Mouse (Mus musculus) liver, embryonic 11.5 days (tissue): ENCODE measurements at regions not wholly inside any gene's neighbourhood (a gene's known extent, or its start where the extent isn't known, plus 50 kb on each side); places are given as distances from the start of the nearest gene placed in this dataset.
"Not testable (repeated sequence)": the region's sequence is repeated elsewhere in the genome, so short reads cannot be mapped to it uniquely, and the experiment has no call there.

Source experiments
- ATAC-seq: fragments of 200-750 bp; cut with Nextera tagmentation; replicated peaks from 2 replicates; pipeline ENCODE4 v1.8.0; 2017; ENCODE audit warnings: moderate number of reproducible peaks, mild to moderate bottlenecking, moderate TSS enrichment, moderate library complexity; ENCODE audit not compliant: low FRiP score
- DNase-seq: peaks from one replicate; pipeline ENCODE4 v3.0.0-alpha.2; 2017; ENCODE audit warnings: low spot score
- H3K27ac ChIP-seq: fragments of 300-500 bp; sonication (generic); 2 replicates; pipeline ENCODE4 v1.5.1; 2014; ENCODE audit warnings: mild to moderate bottlenecking, low read depth, low read length, control low read depth
- H3K27me3 ChIP-seq: fragments of 300-500 bp; sonication (generic); replicated peaks from 2 replicates; pipeline ENCODE4 v1.6.1; 2014; ENCODE audit warnings: low read length, mixed read lengths; ENCODE audit not compliant: control insufficient read depth, insufficient read depth
- H3K36me3 ChIP-seq: fragments of 300-500 bp; sonication (generic); 2 replicates; pipeline ENCODE4 v1.6.1; 2014; ENCODE audit warnings: mild to moderate bottlenecking, low read length, moderate library complexity, mixed read lengths; ENCODE audit not compliant: control insufficient read depth, insufficient read depth
- H3K4me1 ChIP-seq: fragments of 300-500 bp; sonication (generic); replicated peaks from 2 replicates; pipeline ENCODE4 v1.6.1; 2014; ENCODE audit warnings: low read length, mixed read lengths; ENCODE audit not compliant: control insufficient read depth, insufficient read depth
- H3K4me2 ChIP-seq: fragments of 300-500 bp; sonication (generic); 2 replicates; pipeline ENCODE4 v1.6.1; 2014; ENCODE audit warnings: mild to moderate bottlenecking, control low read depth, moderate library complexity
- H3K4me3 ChIP-seq: fragments of 300-500 bp; sonication (generic); 2 replicates; pipeline ENCODE4 v1.5.1; 2014; ENCODE audit warnings: low read depth, low read length, control low read depth
- H3K9ac ChIP-seq: fragments of 300-500 bp; sonication (generic); 2 replicates; pipeline ENCODE4 v1.6.1; 2014; ENCODE audit warnings: low read depth, low read length, control low read depth
- H3K9me3 ChIP-seq: fragments of 300-500 bp; sonication (generic); 2 replicates; pipeline ENCODE4 v1.6.1; 2016; ENCODE audit warnings: low read length, inconsistent platforms, mixed read lengths; ENCODE audit not compliant: control insufficient read depth
- WGBS: fragments of 180-500 bp; shearing (Covaris S2); extraction: QIAGEN DNeasy Blood & Tissue Kit; methylation state at CpG from one replicate; pipeline ENCODE4 v1.1.7; 2014; 5-methylcytosine and 5-hydroxymethylcytosine counted together

GRCm38 (mm10) chr2:114723971-114724666 lies 69.4 kb upstream of the Dph6 start:
- no peak for ATAC-seq
- WGBS, result 58% methylated on average over 6 of the region's 6 CpGs
- no peaks in the 10 kb centered on the region for H3K36me3 ChIP-seq

GRCm38 (mm10) chr2:114727197-114727596 lies 72.4 kb upstream of the Dph6 start:
- H3K27ac ChIP-seq, result no peak overlapping the region
- H3K4me1 ChIP-seq, result no peaks in the 10 kb centered on the region
- no peak for DNase-seq
- 87% methylated on average over 1 of the region's 1 CpGs for WGBS
- H3K4me3 ChIP-seq, result no peak overlapping the region
- no peaks in the 10 kb centered on the region for H3K9me3 ChIP-seq
- no peak overlapping the region for H3K9ac ChIP-seq
- no peak for ATAC-seq
- no peaks in the 10 kb centered on the region for H3K27me3 ChIP-seq
- H3K4me2 ChIP-seq, result no peak overlapping the region
- H3K36me3 ChIP-seq, result no peaks in the 10 kb centered on the region

More at GRCm38 (mm10) chr2:114723971-114724666, 69.4 kb upstream of the Dph6 start:
- Histone ChIP-seq H3K4me3 (no peak overlapping the region), H3K9ac (no peak overlapping the region), H3K4me1 (no peaks in the 10 kb centered on the region), H3K4me2 (no peak overlapping the region), H3K27ac (no peak overlapping the region), H3K27me3 (no peaks in the 10 kb centered on the region), H3K9me3 (no peaks in the 10 kb centered on the region)
- DNase-seq, result no peak

DNA sequence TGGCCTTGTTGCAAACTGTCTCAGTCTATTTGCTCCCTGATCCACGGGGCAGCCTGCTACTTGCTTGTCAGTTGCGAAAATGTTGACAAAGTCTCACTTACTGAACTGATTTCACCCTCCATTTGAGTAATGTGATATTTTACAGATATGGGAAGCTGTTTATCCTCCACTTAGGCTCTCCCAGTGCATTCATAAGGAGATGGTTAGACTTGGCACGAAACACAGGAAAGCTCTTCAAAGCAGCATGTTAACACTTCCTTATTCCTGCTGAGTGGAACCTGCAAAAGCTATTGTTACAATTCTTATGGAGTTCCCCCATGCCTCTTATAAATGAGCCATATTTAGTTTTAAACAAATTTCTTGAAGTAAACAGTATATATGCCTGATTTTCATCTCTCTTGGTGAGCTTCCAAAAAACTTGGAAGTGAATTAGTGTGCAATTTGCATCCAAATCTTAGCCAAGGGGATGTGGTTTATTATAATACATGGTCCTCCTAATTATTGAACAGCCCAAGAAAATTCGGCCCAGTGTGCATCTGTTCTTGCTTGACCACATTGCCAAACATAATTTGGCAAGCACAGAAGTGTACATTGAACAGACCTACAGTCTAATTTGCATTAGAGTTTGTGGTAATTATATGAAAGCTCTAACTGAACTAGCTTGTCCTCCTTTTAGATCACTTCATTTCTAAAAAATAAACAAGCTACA lies 80.3 kb upstream of the Dph6 start:
- no peak overlapping the region for H3K27ac ChIP-seq
- no peak for DNase-seq
- H3K36me3 ChIP-seq, result no peaks in the 10 kb centered on the region
- WGBS, result 60% methylated on average over 4 of the region's 4 CpGs
- ATAC-seq, result no peak
- no peak overlapping the region for H3K4me3 ChIP-seq
- no peaks in the 10 kb centered on the region for H3K4me1 ChIP-seq
- no peak overlapping the region for H3K4me2 ChIP-seq
- no peak overlapping the region for H3K9ac ChIP-seq
- H3K9me3 ChIP-seq, result no peaks in the 10 kb centered on the region
- H3K27me3 ChIP-seq, result no peaks in the 10 kb centered on the region

DNA sequence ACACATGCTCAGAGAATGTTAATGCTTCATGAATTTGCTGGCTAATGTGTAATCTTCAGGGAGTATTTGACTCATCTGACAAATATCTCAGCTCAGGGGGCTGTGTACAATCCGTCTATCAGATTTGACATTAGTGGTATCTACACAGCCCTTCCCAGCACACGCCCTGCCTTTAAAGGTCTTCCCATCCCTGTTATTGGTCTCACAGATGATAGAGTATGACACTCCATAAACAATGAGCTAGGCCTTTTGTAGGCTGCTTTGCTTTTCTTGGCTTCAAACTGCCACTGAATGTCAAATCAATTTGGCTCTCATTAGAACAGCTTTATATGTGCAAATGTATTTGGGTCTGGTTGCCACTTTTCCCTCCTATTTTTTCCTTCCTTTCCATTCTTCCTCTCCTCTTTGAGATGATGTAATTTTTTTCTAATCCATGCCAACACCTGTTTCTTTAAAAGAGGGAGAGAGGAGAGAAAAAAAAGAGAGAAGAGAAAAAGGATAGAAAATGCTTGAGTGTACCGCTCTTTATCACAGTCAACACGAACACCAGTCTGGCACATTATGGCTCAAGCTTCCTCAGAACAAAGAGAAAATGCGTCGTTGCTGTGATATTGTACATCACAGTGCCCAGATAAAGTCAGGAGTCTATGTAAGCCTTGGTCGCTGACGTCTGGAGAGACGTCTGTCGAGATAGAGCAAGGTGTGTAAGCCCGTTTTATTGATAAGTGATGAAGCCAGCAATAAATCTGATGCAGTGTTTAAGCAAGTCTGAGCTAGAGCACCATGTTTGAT lies 84.9 kb upstream of the Dph6 start:
- no peak overlapping the region for H3K27ac ChIP-seq
- WGBS, result 65% methylated on average over 11 of the region's 11 CpGs
- no peaks in the 10 kb centered on the region for H3K9me3 ChIP-seq
- H3K27me3 ChIP-seq, result no peaks in the 10 kb centered on the region
- ATAC-seq (no peak), DNase-seq (no peak)
- H3K9ac ChIP-seq, result no peak overlapping the region
- H3K36me3 ChIP-seq, result no peaks in the 10 kb centered on the region
- no peak overlapping the region for H3K4me2 ChIP-seq
- no peaks in the 10 kb centered on the region for H3K4me1 ChIP-seq
- no peak overlapping the region for H3K4me3 ChIP-seq

DNA sequence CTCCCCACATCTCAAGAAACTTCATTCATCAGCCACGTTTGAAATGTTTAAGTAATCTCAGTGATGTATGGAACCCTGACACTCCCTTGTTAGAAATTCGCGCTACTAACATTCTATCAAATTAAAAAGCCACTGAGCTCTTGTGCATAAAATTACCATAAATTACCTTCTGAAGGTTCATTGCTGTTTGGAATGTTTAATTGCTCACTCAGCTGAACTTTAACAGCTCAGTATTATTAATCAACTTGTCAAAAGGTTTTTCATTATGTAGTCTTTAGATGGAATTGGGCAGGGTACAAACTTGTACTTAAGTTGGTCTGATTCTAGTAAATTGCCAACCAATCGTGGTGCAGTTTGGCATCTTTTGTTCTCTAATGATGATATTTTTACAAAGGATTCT lies 108.5 kb upstream of the Dph6 start:
- Histone ChIP-seq H3K9me3 (no peaks in the 10 kb centered on the region), H3K27me3 (no peaks in the 10 kb centered on the region), H3K36me3 (no peaks in the 10 kb centered on the region), H3K27ac (no peak overlapping the region), H3K4me1 (no peaks in the 10 kb centered on the region), H3K9ac (no peak overlapping the region), H3K4me2 (no peak overlapping the region), H3K4me3 (no peak overlapping the region)
- WGBS, result 68% methylated on average over 4 of the region's 4 CpGs
- DNase-seq, result no peak
- ATAC-seq, result no peak

- H3K4me3 ChIP-seq, H3K36me3 ChIP-seq, DNase-seq, H3K9ac ChIP-seq, H3K4me1 ChIP-seq, H3K4me2 ChIP-seq, H3K27ac ChIP-seq, ATAC-seq, H3K9me3 ChIP-seq, H3K27me3 ChIP-seq: not testable (repeated sequence)
- WGBS, result 90% methylated on average over 6 of the region's 6 CpGs
Measured at GRCm38 (mm10) chr2:114773723-114774122, 119.0 kb upstream of the Dph6 start.

- WGBS, result 80% methylated on average over 3 of the region's 3 CpGs
- ATAC-seq, result no peak
- no peak for DNase-seq
Measured at GRCm38 (mm10) chr2:114774278-114774677, 119.5 kb upstream of the Dph6 start.

DNA sequence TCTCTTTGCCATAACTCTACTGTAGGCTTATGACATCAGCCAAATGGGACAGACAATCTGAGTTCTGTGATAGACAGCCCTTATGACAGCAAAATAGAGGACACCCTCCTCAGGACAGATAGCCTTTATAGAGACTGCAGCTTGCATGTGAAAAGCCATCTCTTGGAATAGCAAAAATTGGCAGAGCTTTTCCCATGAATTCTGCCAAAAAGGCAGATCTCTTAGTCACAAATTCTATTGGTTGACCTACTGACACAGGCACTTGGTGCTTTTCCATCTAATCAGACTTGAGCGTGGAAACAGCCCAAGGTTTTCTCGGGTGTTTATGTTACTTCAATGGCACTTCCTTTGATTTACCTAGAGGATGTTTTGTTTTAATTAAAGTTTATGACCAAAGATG lies 120.8 kb upstream of the Dph6 start:
- H3K27ac ChIP-seq, result no peak overlapping the region
- 66% methylated on average over 2 of the region's 2 CpGs for WGBS
- H3K4me3 ChIP-seq, result no peak overlapping the region
- no peaks in the 10 kb centered on the region for H3K36me3 ChIP-seq
- H3K4me1 ChIP-seq, result no peaks in the 10 kb centered on the region
- no peaks in the 10 kb centered on the region for H3K9me3 ChIP-seq
- H3K4me2 ChIP-seq, result no peak overlapping the region
- DNase-seq, result no peak
- H3K9ac ChIP-seq, result no peak overlapping the region
- ATAC-seq, result no peak
- H3K27me3 ChIP-seq, result no peaks in the 10 kb centered on the region

More at GRCm38 (mm10) chr2:114774278-114774677, 119.5 kb upstream of the Dph6 start:
- no peaks in the 10 kb centered on the region for H3K4me1 ChIP-seq
- H3K27me3 ChIP-seq, result no peaks in the 10 kb centered on the region
- H3K9ac ChIP-seq, result no peak overlapping the region
- no peak overlapping the region for H3K27ac ChIP-seq
- H3K4me2 ChIP-seq, result no peak overlapping the region
- no peaks in the 10 kb centered on the region for H3K9me3 ChIP-seq
- no peak overlapping the region for H3K4me3 ChIP-seq
- no peaks in the 10 kb centered on the region for H3K36me3 ChIP-seq
